Comparison of ENCODE assay signal across 7 mouse cellular contexts in genomic region chr2:179799906-179800532, GRCm38 (mm10).
DNase-seq lines count a peak whose midpoint lies in the region; ATAC-seq lines count a peak whose summit lies in the region.

No protein-coding gene starts in this region.

- peak; percentile 52 for DNase-seq in kidney, postnatal 10 days
- DNase-seq in layer of hippocampus, postnatal 10 days (ENCODE audit: low spot score in 2 of 2), result peak; percentile 71 to 76
- DNase-seq in right cerebral cortex, postnatal 10 days (ENCODE audit: low spot score in 2 of 2), result peak; percentile 88 to 91
- DNase-seq in ovary, postnatal 10 days (ENCODE audit: low spot score), result no peak
- DNase-seq in embryo, embryonic 10 days (ENCODE audit: low spot score), result no peak

- no peaks in the 10 kb centered on the region for H3K36me3 ChIP-seq in kidney, embryonic 14.5 days (ENCODE audit: control insufficient read depth, insufficient read depth, low read length)

- H3K27ac ChIP-seq in kidney, embryonic 14.5 days (ENCODE audit: low read depth, low read length), result no peak overlapping the region

- H3K4me1 ChIP-seq in kidney, embryonic 14.5 days (ENCODE audit: control insufficient read depth, insufficient read depth, low read length), result no peaks in the 10 kb centered on the region

- H3K9me3 ChIP-seq in kidney, embryonic 14.5 days (ENCODE audit: control insufficient read depth, low read length), result no peaks in the 10 kb centered on the region

- ATAC-seq in kidney, embryonic 14.5 days (ENCODE audit: low FRiP score, low TSS enrichment), result no peak
- ATAC-seq in frontal cortex, adult (ENCODE audit: low TSS enrichment), result peak; percentile 88

- 86% methylated on average over 19 of the region's 19 CpGs for WGBS in kidney, embryonic 14.5 days

- no peaks in the 10 kb centered on the region for H3K27me3 ChIP-seq in kidney, embryonic 14.5 days (ENCODE audit: control insufficient read depth, insufficient read depth, low read length)

- no peak overlapping the region for H3K4me3 ChIP-seq in kidney, embryonic 14.5 days (ENCODE audit: low read length)

- no peak overlapping the region for H3K4me2 ChIP-seq in kidney, embryonic 14.5 days (replicated peaks; ENCODE audit: low read depth, low read length)

- no peak overlapping the region for H3K9ac ChIP-seq in kidney, embryonic 14.5 days (ENCODE audit: low read depth, low read length)

Comparison
In these comparisons a context has a peak if more than half of its experiments do, and no peak if none do; other contexts are left out.
1. DNase-seq: peak in kidney, postnatal 10 days (single experiment), layer of hippocampus, postnatal 10 days (2 of 2) and right cerebral cortex, postnatal 10 days (2 of 2); none in ovary, postnatal 10 days (single experiment) and embryo, embryonic 10 days (single experiment).